Mouse (Mus musculus) kidney, adult 2 months (tissue): ENCODE measurements around the gene 4930470P17Rik. TPM values are rescaled to one million over a fixed set of nuclear protein-coding genes. Genes with fewer than 3 reads are reported as not detected.
"Not testable (repeated sequence)": the region's sequence is repeated elsewhere in the genome, so short reads cannot be mapped to it uniquely, and the experiment has no call there.

Source experiments
- DNase-seq: peaks from one replicate; pipeline ENCODE4 v3.0.0; 2021
- H3K27ac ChIP-seq: fragments of 200-500 bp; 2 replicates; pipeline ENCODE4 v1.5.1; 2012; ENCODE audit warnings: low read depth, low read length, control low read depth, inconsistent platforms; ENCODE audit not compliant: insufficient read depth
- H3K27me3 ChIP-seq: fragments of 200-500 bp; replicated peaks from 2 replicates; pipeline ENCODE4 v1.6.1; 2012; ENCODE audit warnings: mild to moderate bottlenecking, moderate library complexity, low read length, inconsistent platforms; ENCODE audit not compliant: control insufficient read depth, insufficient read depth
- H3K36me3 ChIP-seq: fragments of 200-500 bp; 2 replicates; pipeline ENCODE4 v1.6.1; 2012; ENCODE audit warnings: mild to moderate bottlenecking, moderate library complexity, low read length, inconsistent platforms; ENCODE audit not compliant: control insufficient read depth, insufficient read depth
- H3K4me1 ChIP-seq: fragments of 200-500 bp; 2 replicates; pipeline ENCODE4 v1.6.1; 2011; ENCODE audit warnings: low read length; ENCODE audit not compliant: control insufficient read depth, insufficient read depth
- H3K4me3 ChIP-seq: fragments of 200-500 bp; 2 replicates; pipeline ENCODE4 v1.5.1; 2011; ENCODE audit warnings: mild to moderate bottlenecking, low read depth, low read length, control low read depth; ENCODE audit not compliant: insufficient read depth
- CTCF ChIP-seq: fragments of 200-500 bp; conservative IDR thresholded peaks from 2 replicates; pipeline ENCODE4 v1.5.1; 2011; ENCODE audit warnings: low read depth, mild to moderate bottlenecking, control low read depth, low read length, moderate library complexity, mixed read lengths; ENCODE audit not compliant: insufficient read depth, insufficient read length
- POLR2A ChIP-seq: fragments of 200-500 bp; IDR thresholded peaks from one replicate; pipeline ENCODE4 v1.6.1; 2011; ENCODE audit warnings: low read depth, low read length, control low read depth
- WGBS: fragments of 180-500 bp; shearing (Covaris S2); methylation state at CpG from one replicate; pipeline ENCODE4 v1.1.7; 2018; 5-methylcytosine and 5-hydroxymethylcytosine counted together
- polyA plus RNA-seq: library from polyadenylated mRNA; depleted of rRNA; stranded (reverse); fragments of >200 nt; gene quantifications from 2 replicates; pipeline ENCODE4 v1.2.3, GENCODE M21; 2012

4930470P17Rik gene
- polyA plus RNA-seq, 1 experiment: not detected

- no peaks in the 10 kb centered on the region for H3K36me3 ChIP-seq
- no peak for DNase-seq
- no peaks in the 10 kb centered on the region for H3K27me3 ChIP-seq
- TF ChIP-seq CTCF: no peak
- no peak for TF ChIP-seq POLR2A
- no peaks in the 10 kb centered on the region for H3K4me1 ChIP-seq
- no peak overlapping the region for H3K4me3 ChIP-seq
- H3K27ac ChIP-seq: no peak overlapping the region
Measured at GRCm38 (mm10) chr2:170632386-170632785, 30.6 kb upstream of the 4930470P17Rik start.

DNA sequence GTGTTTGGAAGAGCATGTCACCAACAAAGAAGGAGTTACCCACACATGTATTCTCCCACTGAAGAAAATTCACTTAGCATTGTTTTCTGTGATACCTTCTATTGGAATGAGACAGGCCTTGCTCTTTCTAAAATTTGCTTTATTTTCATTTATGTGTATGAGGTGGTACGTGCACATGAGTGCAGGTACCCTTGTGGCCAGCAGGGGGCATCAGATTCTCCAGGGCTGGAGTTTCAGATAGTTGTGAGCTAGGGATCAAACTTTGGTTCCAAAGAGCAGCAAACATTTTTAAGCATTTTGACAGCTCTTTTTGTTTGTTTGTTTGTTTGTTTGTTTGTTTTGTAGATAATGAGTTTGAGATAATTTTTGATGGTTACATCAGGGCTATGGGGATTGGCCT, 29.6 kb upstream of the 4930470P17Rik start:
- H3K27me3 ChIP-seq: no peaks in the 10 kb centered on the region
- TF ChIP-seq POLR2A: no peak
- 0 out of 2 replicates have a peak, but pooled peaks have one; percentile 7 for TF ChIP-seq CTCF
- H3K4me3 ChIP-seq: no peak overlapping the region
- no peaks in the 10 kb centered on the region for H3K36me3 ChIP-seq
- DNase-seq: no peak
- no peaks in the 10 kb centered on the region for H3K4me1 ChIP-seq
- WGBS: 95% methylated on average over 1 of the region's 1 CpGs
- H3K27ac ChIP-seq: no peak overlapping the region

DNA sequence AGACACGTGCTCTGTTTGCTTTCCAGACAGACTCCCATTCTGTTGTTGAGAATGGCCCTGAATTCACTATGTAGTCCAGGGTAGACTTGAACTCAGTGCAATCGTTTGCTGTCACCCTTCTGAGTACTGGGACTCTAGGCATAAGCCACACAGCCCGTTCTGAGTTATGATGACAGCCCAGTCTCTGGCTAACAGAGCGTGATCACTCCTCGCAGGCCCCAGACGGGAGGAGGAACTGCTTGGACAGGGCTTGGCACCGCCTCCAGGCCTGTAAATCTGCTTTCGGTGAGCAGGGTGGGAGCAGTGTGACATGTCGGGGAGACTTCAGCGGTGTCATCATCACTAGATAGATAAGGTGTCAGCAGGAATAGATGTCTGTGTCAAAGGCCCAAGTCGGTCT, 28.7 kb upstream of the 4930470P17Rik start:
- H3K27me3 ChIP-seq: no peaks in the 10 kb centered on the region
- no peak for DNase-seq

DNA sequence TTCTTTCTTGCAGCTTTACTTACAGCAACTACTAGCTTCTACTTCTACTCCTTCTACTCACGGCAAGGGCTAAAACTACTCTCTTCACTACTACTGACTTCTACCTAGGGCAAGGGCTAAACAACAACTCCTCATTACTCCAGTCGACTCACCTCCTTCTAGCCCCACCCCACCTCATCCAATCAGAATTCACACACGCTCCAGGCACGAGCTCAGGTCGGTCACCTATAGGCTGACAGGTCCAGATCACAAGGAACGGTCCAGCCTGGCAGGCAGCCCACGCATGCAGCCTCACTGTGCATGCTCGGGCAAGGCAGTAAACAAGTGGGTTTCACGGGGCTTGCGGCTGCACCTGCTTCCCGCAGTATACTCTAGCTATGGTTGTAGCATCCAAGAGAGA, 26.2 kb upstream of the 4930470P17Rik start:
- H3K4me1 ChIP-seq, H3K36me3 ChIP-seq, H3K27ac ChIP-seq, H3K27me3 ChIP-seq, DNase-seq, H3K4me3 ChIP-seq: not testable (repeated sequence)
- WGBS: 80% methylated on average over 11 of the region's 11 CpGs

More for the DNA sequence above, 28.7 kb upstream of the 4930470P17Rik start:
- no peaks in the 10 kb centered on the region for H3K4me1 ChIP-seq
- H3K27ac ChIP-seq: no peak overlapping the region
- no peak overlapping the region for H3K4me3 ChIP-seq
- TF ChIP-seq POLR2A (no peak), CTCF (no peak)
- no peaks in the 10 kb centered on the region for H3K36me3 ChIP-seq
- 51% methylated on average over 11 of the region's 11 CpGs for WGBS

- not testable (repeated sequence) for H3K36me3 ChIP-seq, H3K4me3 ChIP-seq, H3K27ac ChIP-seq, H3K27me3 ChIP-seq, H3K4me1 ChIP-seq, DNase-seq
- 88% methylated on average over 1 of the region's 1 CpGs for WGBS
Measured at GRCm38 (mm10) chr2:170624201-170624880, 22.5 kb upstream of the 4930470P17Rik start.

- H3K36me3 ChIP-seq: no peaks in the 10 kb centered on the region
- no peak for DNase-seq
- WGBS: 89% methylated on average over 13 of the region's 13 CpGs
- no peak overlapping the region for H3K27ac ChIP-seq
- TF ChIP-seq POLR2A (no peak), CTCF (no peak)
- H3K4me3 ChIP-seq: no peak overlapping the region
- no peaks in the 10 kb centered on the region for H3K4me1 ChIP-seq
- no peaks in the 10 kb centered on the region for H3K27me3 ChIP-seq
Measured at GRCm38 (mm10) chr2:170622985-170623384, 21.2 kb upstream of the 4930470P17Rik start.

DNA sequence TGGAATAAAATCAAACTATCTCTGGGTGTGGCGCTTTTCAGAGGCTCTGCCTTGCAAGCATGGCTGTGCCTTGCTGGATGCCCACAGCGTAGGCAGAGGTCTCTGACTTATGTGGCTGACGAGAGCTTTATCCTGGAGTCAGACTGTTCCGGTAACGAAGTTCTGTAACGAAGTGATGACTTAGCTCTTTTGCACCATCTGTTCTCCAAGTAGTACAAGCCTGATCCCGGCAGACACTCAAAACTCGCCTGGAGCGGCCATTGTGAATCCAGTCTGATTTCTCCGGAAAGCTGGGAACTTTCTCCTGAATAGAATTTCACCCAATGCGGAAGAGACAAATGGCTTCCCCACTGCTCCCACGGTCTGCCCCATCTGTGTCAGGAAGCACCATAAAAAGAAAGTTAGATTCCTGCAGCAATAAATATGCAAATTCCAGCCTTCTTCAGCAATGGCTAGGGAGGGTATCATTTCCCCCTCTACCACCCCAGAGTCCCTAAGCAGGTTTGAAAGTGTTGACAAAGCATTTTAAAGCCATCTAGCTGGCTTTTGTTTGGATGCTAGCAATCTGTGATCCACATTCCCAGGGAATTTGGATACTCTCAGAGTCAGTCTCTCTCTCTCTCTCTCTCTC, 17.2 kb upstream of the 4930470P17Rik start:
- no peak for TF ChIP-seq POLR2A
- no peak for TF ChIP-seq CTCF
- WGBS: 57% methylated on average over 12 of the region's 12 CpGs
- DNase-seq: no peak
- H3K27me3 ChIP-seq: no peaks in the 10 kb centered on the region
- H3K36me3 ChIP-seq: no peaks in the 10 kb centered on the region
- H3K27ac ChIP-seq: no peak overlapping the region
- H3K4me1 ChIP-seq: no peaks in the 10 kb centered on the region
- H3K4me3 ChIP-seq: no peak overlapping the region

GRCm38 (mm10) chr2:170611794-170612193, 10.0 kb upstream of the 4930470P17Rik start:
- not testable (repeated sequence) for H3K4me1 ChIP-seq, DNase-seq, H3K4me3 ChIP-seq, H3K27me3 ChIP-seq, H3K36me3 ChIP-seq, H3K27ac ChIP-seq
- WGBS: 74% methylated on average over 5 of the region's 5 CpGs
